Mouse (Mus musculus): ENCODE results near the gene Pdgfb.

DNA sequence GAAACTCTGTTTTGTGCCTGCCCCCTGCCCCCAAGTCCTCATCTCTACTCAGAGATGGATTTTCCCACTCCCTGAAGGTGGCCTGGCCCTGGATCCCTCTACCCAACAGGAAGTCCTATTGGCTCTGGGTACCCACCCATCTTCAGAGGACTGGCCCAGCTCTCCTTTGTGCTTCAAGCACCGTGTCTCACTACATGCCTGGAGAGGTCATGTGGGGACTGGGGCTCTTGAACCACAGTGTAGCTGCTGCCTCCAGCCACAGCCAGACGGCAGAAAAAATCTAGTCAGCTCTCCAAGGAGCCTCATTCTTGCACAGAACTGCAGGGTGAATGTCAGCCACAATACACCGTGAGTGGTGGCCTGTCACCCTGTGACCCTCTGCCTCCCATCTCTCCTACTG, 16.8 kb downstream of the Pdgfb start:
- TF ChIP-seq CTCF (IDR thresholded peaks at IDR 0.05; ENCODE audit: extremely low read depth, insufficient read depth, insufficient read length, insufficient replicate concordance) (no peak), POLR2A (IDR thresholded peaks at IDR 0.05; ENCODE audit: low read depth, low read length) (no peak)

All from spleen, adult 2 months (tissue).